Mouse (Mus musculus): ENCODE data around the gene 1700042G07Rik.

- TF ChIP-seq CTCF (IDR thresholded peaks at IDR 0.05; ENCODE audit: borderline replicate concordance, control insufficient read depth, extremely low read depth, insufficient read depth, low read length, poor library complexity) (no peak), POLR2A (IDR thresholded peaks at IDR 0.05; ENCODE audit: control insufficient read depth, extremely low read depth, insufficient read depth, low read length, poor library complexity) (no peak)
These were observed 29.8 kb upstream of the 1700042G07Rik start for GRCm38 (mm10) chr4:116143317-116143811.

Data from thymus, adult 2 months (tissue).